Mouse (Mus musculus) forebrain, embryonic 16.5 days (tissue): ENCODE data around the gene Zbtb5. TPM values are rescaled to one million over a fixed set of nuclear protein-coding genes. Genes with fewer than 3 reads are reported as not detected.
A peak's percentile ranks its signal among the peaks of the same experiment; 100 is the strongest.

Source experiments
- ATAC-seq: fragments of 200-750 bp; cut with Nextera tagmentation; 2 replicates; pipeline ENCODE4 v1.8.0; 2017; ENCODE audit warnings: mild to moderate bottlenecking, moderate library complexity
- H3K27ac ChIP-seq: fragments of 300-500 bp; sonication (generic); 2 replicates; pipeline ENCODE4 v1.5.1; 2014; ENCODE audit warnings: low read length, control low read depth
- H3K27me3 ChIP-seq: fragments of 300-500 bp; sonication (generic); replicated peaks from 2 replicates; pipeline ENCODE4 v1.6.1; 2014; ENCODE audit warnings: low read length; ENCODE audit not compliant: control insufficient read depth, insufficient read depth
- H3K36me3 ChIP-seq: fragments of 300-500 bp; sonication (generic); 2 replicates; pipeline ENCODE4 v1.6.1; 2014; ENCODE audit not compliant: control insufficient read depth, insufficient read depth
- H3K4me1 ChIP-seq: fragments of 300-500 bp; sonication (generic); replicated peaks from 2 replicates; pipeline ENCODE4 v1.6.1; 2014; ENCODE audit warnings: low read length; ENCODE audit not compliant: control insufficient read depth, insufficient read depth
- H3K4me2 ChIP-seq: fragments of 300-500 bp; sonication (generic); 2 replicates; pipeline ENCODE4 v1.6.1; 2014; ENCODE audit warnings: mild to moderate bottlenecking, low read length, control low read depth
- H3K4me3 ChIP-seq: fragments of 300-500 bp; sonication (generic); replicated peaks from 2 replicates; pipeline ENCODE4 v1.5.1; 2014; ENCODE audit warnings: mild to moderate bottlenecking, low read length, control low read depth
- H3K9ac ChIP-seq: fragments of 300-500 bp; sonication (generic); replicated peaks from 2 replicates; pipeline ENCODE4 v1.6.1; 2014; ENCODE audit warnings: low read depth, low read length, control low read depth
- H3K9me3 ChIP-seq: fragments of 300-500 bp; sonication (generic); 2 replicates; pipeline ENCODE4 v1.6.1; 2016; ENCODE audit warnings: low read length; ENCODE audit not compliant: control insufficient read depth
- WGBS: fragments of 180-500 bp; shearing (Covaris S2); extraction: QIAGEN DNeasy Blood & Tissue Kit; methylation state at CpG from one replicate; pipeline ENCODE4 v1.1.7; 2014; 5-methylcytosine and 5-hydroxymethylcytosine counted together
- polyA plus RNA-seq: library from polyadenylated mRNA; unstranded; fragments of >200 nt; fragmentation: Nextera tagmentation; extraction: Ambion mirVana; gene quantifications from 2 replicates; pipeline ENCODE4 v1.2.1, GENCODE M21; 2015

Gene Zbtb5
- polyA plus RNA-seq, 1 experiment from 2014 or later, result 47.3 TPM

DNA sequence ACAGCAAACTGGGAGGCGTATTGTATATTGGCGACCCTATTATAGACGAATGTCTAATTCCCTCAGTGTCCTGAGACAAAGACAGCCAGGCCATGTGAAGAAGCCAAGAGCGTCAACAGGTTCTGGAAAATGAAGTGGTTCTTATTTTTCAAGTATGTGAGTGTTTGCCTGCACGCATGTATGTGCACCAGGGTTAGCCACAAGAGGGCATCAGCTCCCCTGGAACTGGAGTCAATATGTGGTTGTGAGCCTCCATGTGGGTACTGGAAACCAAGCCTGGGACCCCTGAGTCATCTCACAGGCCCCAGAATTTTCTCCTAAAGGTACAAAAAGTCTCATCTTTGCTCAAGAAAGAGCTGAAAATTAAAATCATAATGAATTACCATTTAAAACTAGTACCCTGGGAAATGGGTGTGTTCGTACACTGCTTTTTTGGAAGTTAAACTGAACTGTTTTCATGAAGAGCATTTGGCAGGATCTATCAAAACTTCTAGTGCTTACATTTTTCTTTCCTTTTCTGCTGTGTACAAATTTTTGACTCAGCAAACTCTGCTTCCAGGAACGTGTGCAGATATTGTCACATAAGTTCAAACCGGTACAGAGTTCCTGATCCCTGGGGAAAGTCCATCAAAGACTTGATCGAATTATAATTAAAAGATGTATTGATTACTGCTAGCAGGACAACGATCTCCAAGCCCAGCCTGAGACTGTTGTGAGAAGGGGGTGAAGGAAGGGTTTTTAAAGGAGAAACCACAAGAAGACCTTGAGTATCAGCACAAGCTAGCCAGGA lies 35.1 kb downstream of the Zbtb5 start:
- no peak overlapping the region for H3K4me3 ChIP-seq
- no peaks in the 10 kb centered on the region for H3K27me3 ChIP-seq
- no peak overlapping the region for H3K4me2 ChIP-seq
- no peak overlapping the region for H3K27ac ChIP-seq
- H3K4me1 ChIP-seq, result peaks cover 11% of the 10 kb centered on the region
- no peak overlapping the region for H3K9ac ChIP-seq
- 88% methylated on average over 10 of the region's 10 CpGs for WGBS
- H3K9me3 ChIP-seq, result no peaks in the 10 kb centered on the region
- ATAC-seq, result no peak
- no peaks in the 10 kb centered on the region for H3K36me3 ChIP-seq

DNA sequence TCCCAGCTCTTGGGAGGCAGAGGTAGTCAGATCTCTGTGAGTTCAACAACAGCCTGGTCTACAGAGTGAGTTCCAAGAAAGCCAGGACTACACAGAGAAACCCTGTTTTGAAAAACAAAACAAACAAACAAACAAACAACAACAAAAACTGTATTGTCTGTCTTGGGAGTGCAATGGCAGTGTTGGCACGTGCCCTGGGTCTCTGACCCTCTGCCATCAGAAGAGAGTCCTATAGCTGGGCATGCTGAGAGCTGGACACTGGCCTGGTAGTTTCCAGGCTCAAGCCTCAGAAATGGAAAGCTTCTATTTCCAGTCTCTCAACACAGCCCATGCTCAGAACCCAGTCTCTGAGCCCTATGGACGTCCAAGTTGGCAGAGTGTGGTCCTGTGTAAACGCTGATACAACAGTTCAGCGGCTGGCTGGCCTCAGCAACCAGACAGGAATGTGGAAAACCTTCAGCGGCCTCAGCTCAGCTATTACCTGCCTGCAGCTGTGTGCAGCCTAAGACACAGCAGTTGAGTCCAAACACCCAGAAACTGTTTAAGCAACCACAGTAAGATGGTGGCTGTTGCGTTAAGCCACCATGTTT lies 36.1 kb downstream of the Zbtb5 start:
- 86% methylated on average over 6 of the region's 6 CpGs for WGBS
- peaks cover 4% of the 10 kb centered on the region for H3K4me1 ChIP-seq
- no peak overlapping the region for H3K27ac ChIP-seq
- H3K27me3 ChIP-seq, result no peaks in the 10 kb centered on the region
- no peak overlapping the region for H3K4me2 ChIP-seq
- no peak for ATAC-seq
- H3K4me3 ChIP-seq, result no peak overlapping the region
- no peaks in the 10 kb centered on the region for H3K36me3 ChIP-seq
- no peak overlapping the region for H3K9ac ChIP-seq
- no peaks in the 10 kb centered on the region for H3K9me3 ChIP-seq

DNA sequence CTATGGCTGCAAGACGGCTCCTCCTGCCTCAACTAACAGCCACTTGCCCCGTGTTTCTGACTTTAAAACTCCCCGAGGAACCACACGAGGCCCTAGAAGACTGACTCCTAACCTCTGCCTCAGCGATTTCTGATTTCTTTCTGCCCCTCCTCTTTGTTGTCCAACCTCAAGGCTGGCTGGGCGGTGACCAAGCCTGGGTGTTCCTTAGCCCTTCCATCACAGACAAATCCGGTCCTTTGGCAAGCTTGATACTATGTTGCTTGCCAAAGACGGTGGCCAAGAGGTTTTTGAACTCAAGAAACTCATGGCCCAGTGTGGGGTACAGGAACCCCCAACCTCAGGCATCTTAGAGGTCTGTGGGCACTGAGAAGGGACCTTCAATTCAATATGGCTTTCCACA lies 37.9 kb downstream of the Zbtb5 start:
- Histone ChIP-seq H3K4me1 (peaks cover 4% of the 10 kb centered on the region), H3K36me3 (no peaks in the 10 kb centered on the region), H3K4me2 (no peak overlapping the region), H3K27me3 (no peaks in the 10 kb centered on the region), H3K9me3 (no peaks in the 10 kb centered on the region), H3K4me3 (no peak overlapping the region), H3K9ac (no peak overlapping the region), H3K27ac (no peak overlapping the region)
- ATAC-seq, result no peak
- 81% methylated on average over 8 of the region's 8 CpGs for WGBS

DNA sequence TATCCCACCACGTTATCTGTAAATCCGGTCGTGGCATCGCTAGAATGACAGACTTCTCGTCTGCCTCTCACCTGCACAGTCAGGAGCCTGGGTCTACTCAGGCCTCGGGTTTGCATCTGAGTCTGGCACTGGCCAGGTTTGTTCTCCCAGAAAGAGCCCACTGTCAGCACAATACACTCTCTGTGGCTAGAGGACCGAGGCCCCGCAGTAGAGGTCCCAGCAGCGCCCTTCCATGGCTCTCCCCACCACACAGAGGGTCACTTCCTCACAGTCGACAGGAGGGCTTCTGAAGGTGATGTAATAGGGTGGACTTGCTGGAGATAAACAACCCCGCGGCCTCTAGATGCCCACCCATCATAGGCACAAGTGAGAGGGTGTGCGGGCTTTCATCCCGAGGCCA lies 38.3 kb downstream of the Zbtb5 start:
- Histone ChIP-seq H3K9me3 (no peaks in the 10 kb centered on the region), H3K27ac (no peak overlapping the region), H3K27me3 (no peaks in the 10 kb centered on the region), H3K4me2 (peak overlapping the region; percentile 30), H3K4me1 (peaks cover 4% of the 10 kb centered on the region), H3K36me3 (no peaks in the 10 kb centered on the region), H3K4me3 (peak overlapping the region; percentile 17; the same call in 1 of the 2 replicates), H3K9ac (no peak overlapping the region; the same call in 1 of the 2 replicates)
- peak; percentile 18; the same call in 1 of the 2 replicates for ATAC-seq
- WGBS, result 67% methylated on average over 14 of the region's 14 CpGs

DNA sequence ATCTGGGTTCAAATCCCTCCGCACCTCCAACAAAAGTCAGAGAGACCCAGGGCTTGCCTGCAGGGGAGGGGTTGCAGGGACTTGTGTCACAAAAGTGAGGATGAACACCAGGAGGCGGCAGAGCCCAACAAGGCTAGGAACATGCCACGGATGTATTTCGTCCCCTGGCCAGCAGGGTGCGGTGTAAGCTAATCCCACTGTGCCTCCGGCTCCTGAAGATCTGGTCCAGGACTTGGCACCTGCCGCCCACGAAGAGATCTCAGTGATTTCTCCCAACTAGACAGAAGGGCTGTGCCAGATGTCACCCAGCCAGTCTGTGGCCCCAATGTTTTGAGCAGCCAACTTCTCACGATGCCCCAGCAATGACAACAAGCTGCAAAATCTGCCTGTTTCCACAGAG lies 38.8 kb downstream of the Zbtb5 start:
- H3K4me3 ChIP-seq, result peak overlapping the region; percentile 17; the same call in 1 of the 2 replicates
- H3K4me1 ChIP-seq, result peaks cover 4% of the 10 kb centered on the region
- no peaks in the 10 kb centered on the region for H3K36me3 ChIP-seq
- 11% methylated on average over 9 of the region's 9 CpGs for WGBS
- H3K9me3 ChIP-seq, result no peaks in the 10 kb centered on the region
- no peak overlapping the region; the same call in 1 of the 2 replicates for H3K9ac ChIP-seq
- H3K4me2 ChIP-seq, result peak overlapping the region; percentile 30
- H3K27me3 ChIP-seq, result no peaks in the 10 kb centered on the region
- peak; percentile 59 for ATAC-seq
- no peak overlapping the region for H3K27ac ChIP-seq

DNA sequence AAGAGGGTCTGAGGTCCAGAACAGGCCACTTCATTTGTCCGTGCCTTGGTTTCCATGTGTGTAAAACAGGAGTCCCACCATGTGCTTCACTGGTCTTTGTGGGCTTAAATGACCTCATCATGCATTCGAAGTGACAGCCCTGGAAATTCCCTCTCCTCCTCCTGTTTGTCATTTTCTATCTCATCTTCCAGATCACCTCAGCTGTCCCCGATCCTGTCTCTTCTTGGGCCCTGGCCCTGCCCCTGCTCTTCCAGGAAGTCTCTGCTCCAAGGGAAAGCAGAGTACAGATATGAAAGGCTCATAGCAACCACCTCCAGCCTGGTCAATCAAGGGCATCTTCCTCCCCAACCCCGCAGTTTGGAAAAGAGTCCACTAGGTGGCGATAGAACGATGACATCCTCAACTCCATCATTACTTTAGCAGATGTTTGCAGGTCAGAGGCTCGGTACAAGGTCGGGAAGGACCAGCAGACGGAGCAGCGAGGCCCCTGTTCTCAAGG lies 41.6 kb downstream of the Zbtb5 start:
- no peak for ATAC-seq
- no peak overlapping the region for H3K4me2 ChIP-seq
- H3K27me3 ChIP-seq, result no peaks in the 10 kb centered on the region
- WGBS, result 20% methylated on average over 10 of the region's 10 CpGs
- H3K9ac ChIP-seq, result no peak overlapping the region
- H3K9me3 ChIP-seq, result no peaks in the 10 kb centered on the region
- H3K27ac ChIP-seq, result no peak overlapping the region
- no peak overlapping the region for H3K4me3 ChIP-seq
- no peaks in the 10 kb centered on the region for H3K36me3 ChIP-seq
- H3K4me1 ChIP-seq, result peaks cover 4% of the 10 kb centered on the region

DNA sequence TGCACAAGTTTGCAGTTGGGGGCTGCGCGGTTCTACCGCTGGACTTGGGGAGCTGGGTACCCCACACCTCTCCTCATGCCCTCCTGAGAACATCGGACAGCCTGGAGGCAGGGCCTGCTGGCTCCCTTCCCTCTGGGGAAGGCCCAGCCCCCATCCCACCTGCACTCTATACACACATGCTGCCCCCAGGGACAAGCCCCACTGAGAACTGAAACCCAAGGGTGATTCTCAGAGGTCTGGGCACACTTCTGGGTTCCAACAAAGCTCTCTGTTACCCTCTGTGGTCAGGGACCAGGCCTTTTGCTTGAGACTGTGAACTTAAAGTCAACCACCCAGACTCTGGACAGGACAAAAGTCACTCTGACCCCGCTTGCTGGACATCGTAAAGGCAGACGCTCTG lies 42.2 kb downstream of the Zbtb5 start:
- H3K9ac ChIP-seq, result no peak overlapping the region
- peaks cover 4% of the 10 kb centered on the region for H3K4me1 ChIP-seq
- H3K36me3 ChIP-seq, result no peaks in the 10 kb centered on the region
- ATAC-seq, result no peak
- 92% methylated on average over 7 of the region's 7 CpGs for WGBS
- H3K27me3 ChIP-seq, result no peaks in the 10 kb centered on the region
- no peaks in the 10 kb centered on the region for H3K9me3 ChIP-seq
- no peak overlapping the region for H3K27ac ChIP-seq
- no peak overlapping the region for H3K4me3 ChIP-seq
- no peak overlapping the region for H3K4me2 ChIP-seq

DNA sequence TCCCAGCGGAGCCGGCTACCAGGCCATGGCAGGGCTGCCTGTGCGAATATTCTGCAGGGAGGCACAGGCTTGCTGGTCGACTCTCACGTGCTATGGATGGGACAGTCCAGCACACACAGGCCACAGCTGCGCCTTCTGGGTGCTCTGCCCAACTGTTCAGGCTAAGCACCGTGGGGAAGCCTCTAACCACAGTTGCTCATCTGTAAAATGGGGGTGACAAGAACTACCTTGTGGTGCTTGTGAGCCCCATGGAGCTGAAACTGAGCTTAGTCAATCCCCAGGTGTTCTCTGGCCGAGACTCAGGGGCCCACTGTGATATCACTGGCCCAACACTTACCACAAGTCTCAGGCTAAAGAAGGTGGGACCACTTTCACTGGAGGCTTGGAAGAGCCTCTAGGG lies 44.8 kb downstream of the Zbtb5 start:
- 84% methylated on average over 8 of the region's 8 CpGs for WGBS

DNA sequence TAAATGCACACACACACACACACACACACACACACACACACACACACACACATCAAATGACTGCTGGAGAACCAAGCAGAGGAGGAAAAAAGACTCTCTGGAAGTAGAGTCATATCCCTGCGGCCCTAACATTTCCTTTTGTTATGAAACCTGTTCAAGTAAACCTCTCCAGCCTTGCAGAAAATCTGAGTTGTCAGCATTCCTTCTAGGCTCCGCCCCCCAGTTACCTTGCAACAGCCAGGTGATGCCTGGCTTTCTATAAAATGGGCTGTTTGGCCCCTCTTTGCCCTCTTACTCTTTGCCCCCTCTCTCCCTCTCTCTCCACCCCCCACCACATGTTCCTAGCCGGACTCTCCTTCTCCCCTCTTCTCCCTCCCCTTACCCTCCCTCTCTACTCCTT lies 46.5 kb downstream of the Zbtb5 start:
- H3K9me3 ChIP-seq, result no peaks in the 10 kb centered on the region
- WGBS, result 91% methylated on average over 3 of the region's 3 CpGs
- no peak overlapping the region for H3K9ac ChIP-seq
- no peaks in the 10 kb centered on the region for H3K36me3 ChIP-seq
- H3K27me3 ChIP-seq, result no peaks in the 10 kb centered on the region
- ATAC-seq, result no peak
- H3K4me1 ChIP-seq, result no peaks in the 10 kb centered on the region
- no peak overlapping the region for H3K27ac ChIP-seq
- H3K4me3 ChIP-seq, result no peak overlapping the region
- no peak overlapping the region for H3K4me2 ChIP-seq

More for the DNA sequence above, 44.8 kb downstream of the Zbtb5 start:
- no peaks in the 10 kb centered on the region for H3K36me3 ChIP-seq
- no peaks in the 10 kb centered on the region for H3K4me1 ChIP-seq
- no peak overlapping the region for H3K4me3 ChIP-seq
- H3K27ac ChIP-seq, result no peak overlapping the region
- no peak overlapping the region for H3K4me2 ChIP-seq
- ATAC-seq, result no peak
- no peaks in the 10 kb centered on the region for H3K27me3 ChIP-seq
- H3K9me3 ChIP-seq, result no peaks in the 10 kb centered on the region
- no peak overlapping the region for H3K9ac ChIP-seq
